Comparison of ENCODE assay signal across 8 mouse cellular contexts in genomic region chr10:81389801-81390677, GRCm38 (mm10). TPM values are rescaled to one million over a fixed set of nuclear protein-coding genes. Genes with fewer than 3 reads are reported as not detected.
DNase-seq lines count a peak whose midpoint lies in the region; ATAC-seq and TF ChIP-seq lines count a peak whose summit lies in the region.

No protein-coding gene starts in this region.

- peaks cover 17% of the 10 kb centered on the region for H3K36me3 ChIP-seq in forebrain, embryonic 16.5 days (ENCODE audit: control insufficient read depth, insufficient read depth)
- H3K36me3 ChIP-seq in hindbrain, embryonic 12.5 days = peaks cover 36% of the 10 kb centered on the region
- peaks cover 33% of the 10 kb centered on the region for H3K36me3 ChIP-seq in small intestine, adult 2 months (ENCODE audit: control insufficient read depth, insufficient read depth, low read length)

- H3K4me2 ChIP-seq in forebrain, embryonic 16.5 days (ENCODE audit: low read length) = no peak overlapping the region
- H3K4me2 ChIP-seq in hindbrain, embryonic 12.5 days (replicated peaks) = no peak overlapping the region

- no peaks in the 10 kb centered on the region for H3K27me3 ChIP-seq in forebrain, embryonic 16.5 days (replicated peaks; ENCODE audit: control insufficient read depth, insufficient read depth, low read length)
- no peaks in the 10 kb centered on the region for H3K27me3 ChIP-seq in hindbrain, embryonic 12.5 days
- H3K27me3 ChIP-seq in small intestine, adult 2 months (ENCODE audit: control insufficient read depth, insufficient read depth, low read length) = no peaks in the 10 kb centered on the region

- peak; percentile 98 for TF ChIP-seq CTCF in small intestine, adult 2 months (IDR thresholded peaks at IDR 0.05; ENCODE audit: extremely low read depth, insufficient read length, insufficient replicate concordance, low read depth, low read length)

- DNase-seq in embryo, embryonic 10 days (ENCODE audit: low spot score) = peak; percentile 58
- DNase-seq in embryo, embryonic 11 days = no peak
- DNase-seq in cerebellum, adult 11-12 months = peak; percentile 70
- DNase-seq in left cerebral cortex, postnatal 14 days (ENCODE audit: low spot score in 2 of 2) = peak; percentile 71 to 77

- WGBS in forebrain, embryonic 16.5 days = 63% methylated on average over 23 of the region's 23 CpGs
- WGBS in hindbrain, embryonic 12.5 days = 61% methylated on average over 23 of the region's 23 CpGs
- WGBS in small intestine, adult 2 months = 57% methylated on average over 23 of the region's 23 CpGs

- intact Hi-C loops in left cerebral cortex, postnatal 14 days (cut with DNase I) = loop anchor here (10.0 kb wide), 1 partner anchor 165 kb away; the partner anchor contains the start of gene Aes

- H3K27ac ChIP-seq in forebrain, embryonic 16.5 days (ENCODE audit: low read length) = no peak overlapping the region
- H3K27ac ChIP-seq in hindbrain, embryonic 12.5 days = no peak overlapping the region
- H3K27ac ChIP-seq in small intestine, adult 2 months (ENCODE audit: insufficient read depth, low read depth, low read length) = peak overlapping the region; percentile 25; the same call in 1 of the 2 replicates

- peaks cover 17% of the 10 kb centered on the region for H3K4me1 ChIP-seq in forebrain, embryonic 16.5 days (replicated peaks; ENCODE audit: control insufficient read depth, insufficient read depth, low read length)
- H3K4me1 ChIP-seq in hindbrain, embryonic 12.5 days = peaks cover 24% of the 10 kb centered on the region
- peaks cover 34% of the 10 kb centered on the region for H3K4me1 ChIP-seq in small intestine, adult 2 months (ENCODE audit: control insufficient read depth, insufficient read depth, insufficient read length, low read length)

- peak; percentile 65 for ATAC-seq in forebrain, embryonic 16.5 days
- peak; percentile 48 for ATAC-seq in hindbrain, embryonic 12.5 days (ENCODE audit: low FRiP score)
- ATAC-seq in megakaryocyte, adult 5-6 weeks (ENCODE audit: poor library complexity, severe bottlenecking) = peak; percentile 83

- H3K4me3 ChIP-seq in forebrain, embryonic 16.5 days (replicated peaks; ENCODE audit: low read length) = no peak overlapping the region
- no peak overlapping the region for H3K4me3 ChIP-seq in hindbrain, embryonic 12.5 days
- no peak overlapping the region for H3K4me3 ChIP-seq in small intestine, adult 2 months (ENCODE audit: low read depth, low read length)

- H3K9ac ChIP-seq in forebrain, embryonic 16.5 days (replicated peaks; ENCODE audit: low read depth, low read length) = no peak overlapping the region
- no peak overlapping the region for H3K9ac ChIP-seq in hindbrain, embryonic 12.5 days

- no peak for TF ChIP-seq POLR2A in small intestine, adult 2 months (IDR thresholded peaks at IDR 0.05; ENCODE audit: low read depth, low read length)

- no peaks in the 10 kb centered on the region for H3K9me3 ChIP-seq in forebrain, embryonic 16.5 days (ENCODE audit: control insufficient read depth, low read length)
- no peaks in the 10 kb centered on the region for H3K9me3 ChIP-seq in hindbrain, embryonic 12.5 days (replicated peaks)

RNA-seq across cellular contexts. Expression of gene Gm48552, which starts 1.2 kb away (rescaled TPM):
- 1.0 and 2.2 TPM in 2 replicates for polyA plus RNA-seq in forebrain, embryonic 16.5 days (2015; fragmentation: Nextera tagmentation; extraction: Ambion mirVana)
- 1.1 and 2.4 TPM in 2 replicates for polyA plus RNA-seq in hindbrain, embryonic 12.5 days (2016; fragmentation: Nextera tagmentation; extraction: Ambion mirVana)
- 1 to 10 TPM; 2.8 to 4.7 TPM for total RNA-seq in left cerebral cortex, postnatal 14 days (2021)
- total RNA-seq in megakaryocyte, adult 5-6 weeks (2015) = not detected in 2 replicates
- 0.26 and 1.4 TPM in 2 replicates for total RNA-seq in megakaryocyte, adult 5-6 weeks (2017)
- 2.9 and 5.0 TPM in 2 replicates for polyA plus RNA-seq in small intestine, adult 2 months (2012; rRNA removed)

RNA-seq across cellular contexts. Expression of gene Smim24, which starts 2.8 kb away (rescaled TPM):
- polyA plus RNA-seq in forebrain, embryonic 16.5 days (2015; fragmentation: Nextera tagmentation; extraction: Ambion mirVana) = 1.2 and 1.8 TPM in 2 replicates
- polyA plus RNA-seq in hindbrain, embryonic 12.5 days (2016; fragmentation: Nextera tagmentation; extraction: Ambion mirVana) = 1.9 and 2.7 TPM in 2 replicates
- 1 to 10 TPM; 1.8 to 1.9 TPM for total RNA-seq in left cerebral cortex, postnatal 14 days (2021)
- total RNA-seq in megakaryocyte, adult 5-6 weeks (2015) = 30.6 and 34.0 TPM in 2 replicates
- total RNA-seq in megakaryocyte, adult 5-6 weeks (2017) = 6.5 and 11.5 TPM in 2 replicates
- 2,702 and 6,898 TPM in 2 replicates for polyA plus RNA-seq in small intestine, adult 2 months (2012; rRNA removed)

RNA-seq across cellular contexts. Expression of gene Gm48551, which starts 5.8 kb away (rescaled TPM):
- 6.2 and 8.8 TPM in 2 replicates for polyA plus RNA-seq in forebrain, embryonic 16.5 days (2015; fragmentation: Nextera tagmentation; extraction: Ambion mirVana)
- 5.7 and 5.9 TPM in 2 replicates for polyA plus RNA-seq in hindbrain, embryonic 12.5 days (2016; fragmentation: Nextera tagmentation; extraction: Ambion mirVana)
- total RNA-seq in left cerebral cortex, postnatal 14 days (2021) = 1 to 10 TPM; 2.4 to 3.2 TPM
- total RNA-seq in megakaryocyte, adult 5-6 weeks (2015) = 0.83 and 2.9 TPM in 2 replicates
- total RNA-seq in megakaryocyte, adult 5-6 weeks (2017) = 0.33 TPM in 1 of 2 replicates, not detected in the other
- polyA plus RNA-seq in small intestine, adult 2 months (2012; rRNA removed) = 1.8 and 4.8 TPM in 2 replicates

RNA-seq across cellular contexts. Expression of gene Dohh, which starts 5.8 kb away (rescaled TPM):
- 86.0 and 91.0 TPM in 2 replicates for polyA plus RNA-seq in forebrain, embryonic 16.5 days (2015; fragmentation: Nextera tagmentation; extraction: Ambion mirVana)
- polyA plus RNA-seq in hindbrain, embryonic 12.5 days (2016; fragmentation: Nextera tagmentation; extraction: Ambion mirVana) = 62.7 and 67.5 TPM in 2 replicates
- total RNA-seq in left cerebral cortex, postnatal 14 days (2021) = 10 to 100 TPM; 82.4 to 88.6 TPM
- 5.4 and 5.7 TPM in 2 replicates for total RNA-seq in megakaryocyte, adult 5-6 weeks (2015)
- 21.9 and 42.4 TPM in 2 replicates for total RNA-seq in megakaryocyte, adult 5-6 weeks (2017)
- 86.8 and 113 TPM in 2 replicates for polyA plus RNA-seq in small intestine, adult 2 months (2012; rRNA removed)

RNA-seq across cellular contexts. Expression of gene Fzr1, which starts 11.7 kb away (rescaled TPM):
- polyA plus RNA-seq in forebrain, embryonic 16.5 days (2015; fragmentation: Nextera tagmentation; extraction: Ambion mirVana) = 121 and 133 TPM in 2 replicates
- 132 and 134 TPM in 2 replicates for polyA plus RNA-seq in hindbrain, embryonic 12.5 days (2016; fragmentation: Nextera tagmentation; extraction: Ambion mirVana)
- total RNA-seq in left cerebral cortex, postnatal 14 days (2021) = 10 to 100 TPM; 74.8 to 80.3 TPM
- total RNA-seq in megakaryocyte, adult 5-6 weeks (2015) = 22.7 and 23.8 TPM in 2 replicates
- total RNA-seq in megakaryocyte, adult 5-6 weeks (2017) = 20.9 and 24.0 TPM in 2 replicates
- polyA plus RNA-seq in small intestine, adult 2 months (2012; rRNA removed) = 70.5 and 132 TPM in 2 replicates

Comparison
In these comparisons a context has a peak if more than half of its experiments do, and no peak if none do; other contexts are left out.
1. RNA of gene Smim24, which starts 2.8 kb away (polyA plus RNA-seq): 2,702 to 6,898 TPM in small intestine, adult 2 months; 1.9 to 2.7 TPM in hindbrain, embryonic 12.5 days and 1.2 to 1.8 TPM in forebrain, embryonic 16.5 days; every median in the first group is over 100 times any median in the second.
2. Peak in every context shown above with its lines, with median percentiles within 50 percentile points of each other: ATAC-seq.